Mouse (Mus musculus): Measurements from ENCODE around the gene Vill.

- TF ChIP-seq CTCF (IDR thresholded peaks at IDR 0.05; ENCODE audit: borderline replicate concordance, insufficient read depth, low read length) (no peak), POLR2A (IDR thresholded peaks at IDR 0.05; ENCODE audit: low read depth, low read length) (no peak)
Measured at GRCm38 (mm10) chr9:119016785-119017507, 35.6 kb upstream of the Vill start.
